Mouse (Mus musculus): ENCODE results near the gene Cbx6.

Cbx6 gene

DNA sequence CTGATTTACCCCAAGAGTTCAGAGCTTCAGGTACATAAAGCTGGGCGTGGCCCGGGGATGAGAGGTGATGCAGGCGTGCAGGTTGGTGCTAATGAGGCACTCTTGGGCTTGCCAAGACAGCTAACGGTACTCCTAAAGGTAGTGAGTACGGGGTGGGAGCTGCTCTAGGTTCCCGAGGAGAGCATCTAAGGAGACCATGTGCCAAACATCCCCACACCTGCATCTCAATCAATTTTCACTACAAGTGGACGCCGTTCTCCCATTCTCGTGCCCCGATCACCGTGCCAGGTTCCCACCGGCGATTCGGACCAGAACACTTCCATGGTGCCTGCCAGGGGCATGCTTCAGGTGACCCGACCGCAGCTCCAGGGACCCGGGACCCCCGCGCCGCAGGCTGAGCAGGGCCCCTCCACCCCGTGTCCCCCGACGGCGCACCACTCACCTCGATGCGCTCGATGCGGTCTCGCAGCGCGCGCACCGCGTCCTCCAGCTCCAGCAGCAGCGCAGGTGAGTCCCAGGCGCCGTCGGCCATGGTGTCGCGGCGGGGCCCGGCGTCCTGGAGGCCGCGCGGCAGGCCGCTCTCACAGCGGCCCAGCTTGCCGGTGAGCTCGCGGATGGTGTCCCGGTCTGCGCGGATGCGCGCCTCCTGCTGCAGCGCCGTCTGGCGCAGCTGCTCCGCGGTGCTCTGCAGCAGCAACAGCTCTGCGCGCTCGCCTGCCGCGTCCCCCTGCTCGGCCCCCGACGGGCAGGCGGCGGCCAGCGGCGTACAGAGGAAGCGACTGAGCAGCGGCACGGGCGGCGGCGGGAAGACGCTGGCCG, 30.7 kb downstream of the Cbx6 start:
- DNase-seq (ENCODE audit: low read depth, low spot score): peak; percentile 53

DNA sequence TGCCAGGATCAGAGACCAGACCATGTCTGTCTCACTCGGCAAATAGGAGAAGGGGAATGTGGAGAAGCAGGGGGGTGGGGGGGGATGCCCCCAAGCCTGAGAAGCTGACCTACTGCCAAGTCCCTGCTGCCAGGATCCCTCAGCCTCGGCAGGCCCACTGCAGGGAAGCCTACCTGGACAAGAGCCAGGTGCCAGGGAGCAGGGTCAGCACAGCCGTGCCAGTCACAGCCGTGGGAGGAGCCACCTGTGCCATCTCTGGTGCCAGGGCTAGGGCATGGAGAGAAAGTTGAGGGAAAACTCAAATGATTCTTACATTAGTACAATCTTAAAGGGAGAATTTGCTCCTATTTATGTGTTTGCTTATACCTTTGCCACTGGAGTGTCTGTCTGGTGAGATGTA, 32.2 kb downstream of the Cbx6 start:
- DNase-seq (ENCODE audit: low read depth, low spot score): no peak

DNA sequence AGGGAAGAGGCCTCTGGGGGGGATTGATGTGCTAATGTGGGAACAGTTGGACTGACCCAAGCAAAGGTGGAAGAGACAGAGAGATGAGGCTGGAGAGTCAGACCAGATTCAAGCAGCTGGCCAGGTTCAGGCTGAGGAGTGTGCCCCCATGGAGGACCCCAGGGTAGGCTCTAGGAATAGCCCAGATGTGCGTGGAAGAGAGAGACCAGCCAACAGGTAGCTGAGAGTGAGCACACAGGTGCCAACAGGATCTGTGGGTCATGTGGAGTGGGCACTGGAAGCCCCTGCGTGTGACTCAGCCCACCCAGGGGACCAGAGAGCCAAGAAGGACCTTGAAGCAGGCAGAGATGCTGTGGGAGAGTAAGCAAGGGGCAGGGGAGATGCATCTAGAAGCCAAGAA, 32.8 kb downstream of the Cbx6 start:
- no peak for DNase-seq (ENCODE audit: low read depth, low spot score)

DNA sequence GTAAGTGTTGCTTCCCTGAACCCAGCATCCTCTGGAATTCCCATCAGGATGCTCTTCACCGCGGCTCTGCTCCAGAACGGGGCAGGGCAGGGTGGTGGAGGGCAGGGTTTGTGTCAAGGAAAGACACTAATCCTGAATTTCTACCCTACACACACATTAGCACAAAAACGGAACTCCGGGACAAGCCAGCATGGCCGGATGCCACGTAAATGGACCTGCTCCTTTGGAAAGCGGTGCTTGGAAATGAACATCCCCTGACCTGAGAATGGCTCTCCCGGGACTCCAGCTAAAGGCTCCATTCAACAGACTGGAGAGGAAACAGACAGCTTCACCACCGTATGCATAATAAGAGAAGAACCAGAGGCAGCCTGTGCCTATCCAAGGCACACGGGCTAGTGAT, 33.8 kb downstream of the Cbx6 start:
- no peak for DNase-seq (ENCODE audit: low read depth, low spot score)

DNA sequence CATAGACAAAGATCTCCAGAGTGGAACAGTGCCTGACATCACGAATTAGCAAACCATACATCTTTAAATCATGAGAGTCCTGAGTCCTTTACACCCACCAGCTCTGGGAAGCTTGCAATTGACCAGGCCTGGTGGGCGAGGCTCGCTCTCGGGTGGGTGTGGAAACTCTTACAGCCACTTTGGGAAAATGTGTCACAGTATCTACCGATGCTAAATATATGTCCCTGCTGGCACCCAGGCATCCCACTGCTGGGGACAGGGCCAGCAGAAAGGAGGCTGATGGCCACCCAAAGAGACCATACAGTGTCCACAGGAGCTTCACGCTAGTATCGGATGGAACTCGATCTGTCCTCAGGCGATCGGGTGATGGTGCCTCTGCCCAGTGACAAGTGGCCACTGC, 35.9 kb downstream of the Cbx6 start:
- DNase-seq (ENCODE audit: low read depth, low spot score): no peak

DNA sequence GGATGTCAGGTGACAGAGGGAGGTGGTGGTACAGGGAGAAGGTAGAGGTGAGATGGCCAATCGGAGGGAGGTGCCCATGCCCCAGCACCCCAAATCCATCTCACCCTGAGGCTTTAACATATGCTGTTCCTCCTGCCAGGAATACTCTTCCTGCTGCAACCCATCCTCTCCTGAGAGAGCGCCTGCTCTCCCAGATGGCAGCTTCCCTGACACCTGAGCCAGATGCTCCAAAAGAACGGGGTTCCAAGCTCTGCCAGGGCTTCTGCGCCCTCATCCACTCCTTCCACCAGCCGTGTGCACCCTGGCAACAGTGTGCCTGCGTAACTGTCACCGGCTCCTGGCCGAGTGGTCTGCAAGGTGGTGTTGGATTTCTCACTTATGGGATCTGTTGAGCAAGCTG, 36.8 kb downstream of the Cbx6 start:
- DNase-seq (ENCODE audit: low read depth, low spot score): no peak

DNA sequence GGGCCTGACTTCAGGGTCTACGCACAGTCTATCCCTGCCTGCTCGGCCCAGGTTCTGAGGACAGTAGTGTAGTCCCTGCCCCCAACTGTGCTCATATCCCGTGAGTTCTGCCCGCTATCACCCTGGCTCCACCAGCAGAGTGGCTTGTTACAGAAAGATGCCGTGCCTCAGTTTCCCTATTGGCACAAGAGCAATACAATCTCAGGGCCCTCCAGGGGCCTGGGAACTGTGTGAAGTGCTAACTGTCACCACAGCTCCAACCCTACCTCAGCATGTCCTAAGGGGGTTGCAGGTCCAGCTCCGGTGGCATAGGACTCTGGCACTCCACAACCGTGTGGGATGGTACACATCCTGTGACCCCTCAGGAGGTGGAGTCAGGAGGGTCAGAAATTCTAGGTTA, 37.4 kb downstream of the Cbx6 start:
- no peak for DNase-seq (ENCODE audit: low read depth, low spot score)

DNA sequence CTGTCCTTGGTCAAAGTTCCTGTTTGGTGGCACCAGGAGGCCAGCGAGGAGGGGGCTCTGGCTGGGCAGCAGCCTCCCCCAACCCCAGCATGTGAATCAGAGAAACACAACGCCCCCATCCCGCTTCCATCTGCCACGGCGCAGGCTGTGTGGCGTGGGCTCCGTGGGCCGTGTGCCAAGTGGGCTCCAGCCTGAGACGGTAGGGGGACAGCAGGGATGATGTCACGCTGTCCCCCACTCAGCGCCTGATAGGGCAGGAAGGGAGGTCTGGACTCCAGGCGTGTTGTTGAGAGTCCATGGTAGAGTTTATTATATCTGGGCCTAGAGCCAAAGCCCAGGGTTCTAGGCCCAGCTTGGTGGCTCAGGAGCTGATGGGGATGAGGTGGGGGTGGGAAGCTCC, 38.2 kb downstream of the Cbx6 start:
- no peak for DNase-seq (ENCODE audit: low read depth, low spot score)

DNA sequence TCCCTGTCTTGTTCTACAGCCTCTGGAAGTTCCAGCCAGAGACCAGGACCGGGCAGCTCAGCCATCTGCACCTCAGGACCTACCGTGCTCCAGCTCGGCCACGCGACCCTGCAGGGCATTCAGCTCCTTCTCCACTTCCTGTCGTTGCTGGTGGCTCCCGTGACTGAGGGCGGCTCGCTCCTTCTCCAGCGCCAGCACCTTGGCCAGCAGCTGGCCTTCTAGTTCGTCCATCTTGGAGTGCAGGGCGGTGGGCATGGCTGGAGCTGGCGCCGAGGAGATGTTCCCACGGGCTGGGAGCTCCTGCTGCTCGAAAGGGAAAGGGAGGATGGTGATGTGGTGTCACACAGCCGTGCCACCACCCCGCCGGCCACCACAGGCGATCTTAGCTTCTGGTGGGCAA, 40.3 kb downstream of the Cbx6 start:
- DNase-seq (ENCODE audit: low read depth, low spot score): no peak

DNA sequence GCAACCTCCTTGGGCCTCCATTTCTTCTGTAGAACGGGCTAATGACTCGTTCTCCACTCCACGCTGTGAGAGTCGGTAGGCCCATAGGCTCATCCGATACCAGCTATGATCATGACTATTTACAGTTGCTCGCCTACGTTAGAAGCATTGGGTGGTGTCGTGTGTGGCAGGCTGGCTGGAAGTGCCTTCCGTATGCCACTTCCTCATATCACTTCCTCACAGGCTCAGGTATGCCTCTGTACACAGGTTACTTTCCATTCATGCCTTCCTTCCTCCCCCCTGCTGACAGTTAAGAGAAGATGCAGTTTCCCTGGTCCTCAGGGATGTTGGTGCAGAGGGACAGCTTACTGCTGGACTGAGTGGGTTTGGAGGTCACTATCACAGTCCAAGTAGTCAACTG, 41.4 kb downstream of the Cbx6 start:
- DNase-seq (ENCODE audit: low read depth, low spot score): no peak

DNA sequence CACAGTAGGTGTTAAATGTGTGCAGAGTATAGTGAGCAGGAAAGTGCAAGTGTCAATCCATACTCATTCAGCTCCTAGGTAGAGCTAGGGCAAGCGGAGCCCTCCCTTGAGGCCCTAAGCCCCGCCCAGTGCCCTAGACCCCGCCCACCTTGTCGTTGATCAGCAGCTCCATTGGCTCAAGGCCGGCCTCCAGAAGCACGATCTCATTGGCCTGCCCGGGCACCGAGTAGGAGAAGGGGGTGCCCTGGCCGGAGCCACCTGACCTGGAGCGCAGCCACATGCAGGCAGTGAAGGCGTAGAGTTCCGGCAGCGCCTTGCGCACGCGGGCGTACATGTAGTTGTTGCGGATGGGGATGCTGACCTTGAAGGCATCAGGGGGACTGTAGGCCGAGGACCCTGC, 42.0 kb downstream of the Cbx6 start:
- no peak for DNase-seq (ENCODE audit: low read depth, low spot score)

DNA sequence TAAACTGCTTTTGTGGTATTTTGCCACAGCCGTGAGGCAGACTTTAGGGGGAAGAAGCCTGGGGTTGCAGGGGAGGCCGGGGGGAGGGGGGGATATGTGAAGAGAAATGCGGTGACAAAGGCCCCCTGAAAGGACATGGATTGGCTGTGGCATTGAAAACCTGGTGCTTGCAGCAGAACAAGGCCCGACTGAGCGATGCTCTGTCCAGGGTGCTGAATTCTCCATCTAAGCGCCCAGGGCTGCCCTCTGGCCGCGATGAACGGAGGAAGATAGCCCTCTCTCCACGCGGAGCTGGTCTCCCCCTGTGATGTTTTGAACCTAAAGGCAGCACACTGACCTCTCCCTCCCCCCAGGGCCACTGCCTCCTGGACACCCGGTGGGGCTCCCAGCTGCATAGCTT, 43.0 kb downstream of the Cbx6 start:
- DNase-seq (ENCODE audit: low read depth, low spot score): peak; percentile 75

DNA sequence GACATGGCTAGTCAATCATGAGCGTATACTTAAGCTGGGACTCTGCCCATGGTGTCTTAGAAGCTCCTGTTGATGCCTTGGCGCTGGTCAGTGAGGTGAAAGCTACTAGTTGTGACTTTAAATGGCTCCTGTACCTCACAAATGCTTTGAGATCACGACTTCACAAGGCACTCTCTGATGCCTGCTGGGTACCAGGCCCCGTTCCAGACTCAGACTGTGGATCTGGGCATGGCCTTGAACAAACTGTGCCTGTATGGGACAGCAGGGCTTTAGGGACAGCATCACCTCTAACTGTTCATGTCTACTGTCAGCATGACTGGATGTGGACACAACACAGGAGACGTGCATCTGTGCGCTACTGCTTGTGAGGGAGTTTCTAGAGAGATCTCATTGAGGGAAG, 43.6 kb downstream of the Cbx6 start:
- no peak for DNase-seq (ENCODE audit: low read depth, low spot score)

DNA sequence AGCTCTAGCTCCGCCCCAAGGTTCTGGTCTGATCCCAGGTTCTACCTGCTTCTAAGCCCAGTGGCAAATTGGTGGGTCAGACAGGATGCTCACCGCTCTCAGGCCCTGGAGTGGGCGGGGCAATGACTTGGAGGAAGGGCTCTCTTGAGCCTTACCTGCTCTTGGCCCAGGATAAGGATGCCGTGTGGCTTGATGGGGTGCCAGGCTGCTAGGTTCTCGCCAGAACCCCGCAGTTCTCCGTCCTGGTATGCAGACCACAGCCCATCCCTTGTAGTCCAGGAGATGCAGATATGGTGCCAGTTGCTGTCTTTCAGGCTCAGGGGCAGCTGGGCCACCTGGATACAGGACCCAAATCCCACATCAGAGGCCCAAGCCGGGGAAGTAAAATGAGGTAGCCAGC, 44.4 kb downstream of the Cbx6 start:
- DNase-seq (ENCODE audit: low read depth, low spot score): no peak

DNA sequence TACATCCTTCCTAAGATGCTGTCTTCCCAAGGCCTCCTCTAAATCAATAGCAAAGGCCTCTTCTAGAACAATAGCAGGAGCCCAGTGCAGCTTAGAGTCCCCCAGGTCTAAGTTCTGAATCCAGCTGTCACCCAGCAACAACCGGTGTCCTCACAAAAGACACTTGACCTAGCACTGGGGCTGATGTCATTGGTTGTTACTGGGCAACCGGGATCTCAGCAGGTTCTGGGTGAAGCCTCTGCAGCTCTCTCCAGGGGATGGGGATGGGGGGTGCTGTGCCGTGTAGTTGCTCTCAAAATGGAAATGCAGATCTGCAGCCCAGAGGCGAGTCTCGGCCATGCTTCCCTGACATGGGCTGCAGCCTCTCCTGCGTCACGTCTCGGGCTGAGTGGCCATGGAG, 46.7 kb downstream of the Cbx6 start:
- DNase-seq (ENCODE audit: low read depth, low spot score): no peak

DNA sequence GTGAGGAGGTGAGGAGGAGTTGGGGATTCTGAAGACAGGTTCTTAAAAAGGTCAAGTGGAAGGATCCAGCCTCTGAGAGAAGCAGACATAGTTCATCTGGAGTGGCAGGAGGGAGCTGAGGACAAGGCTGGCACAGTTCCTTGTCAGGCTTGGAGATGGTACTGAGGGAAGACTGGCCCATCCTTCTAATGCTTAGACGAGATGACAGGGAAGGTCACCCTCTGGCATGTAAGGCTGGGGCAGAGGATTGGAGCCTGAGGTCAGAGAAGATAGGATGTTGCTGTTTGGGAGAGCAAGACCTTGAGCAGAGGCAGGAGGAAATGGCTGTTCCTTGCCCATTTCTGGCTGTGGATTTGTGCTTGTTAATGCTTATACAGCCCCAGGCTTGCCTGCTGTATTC, 49.4 kb downstream of the Cbx6 start:
- DNase-seq (ENCODE audit: low read depth, low spot score): no peak

DNA sequence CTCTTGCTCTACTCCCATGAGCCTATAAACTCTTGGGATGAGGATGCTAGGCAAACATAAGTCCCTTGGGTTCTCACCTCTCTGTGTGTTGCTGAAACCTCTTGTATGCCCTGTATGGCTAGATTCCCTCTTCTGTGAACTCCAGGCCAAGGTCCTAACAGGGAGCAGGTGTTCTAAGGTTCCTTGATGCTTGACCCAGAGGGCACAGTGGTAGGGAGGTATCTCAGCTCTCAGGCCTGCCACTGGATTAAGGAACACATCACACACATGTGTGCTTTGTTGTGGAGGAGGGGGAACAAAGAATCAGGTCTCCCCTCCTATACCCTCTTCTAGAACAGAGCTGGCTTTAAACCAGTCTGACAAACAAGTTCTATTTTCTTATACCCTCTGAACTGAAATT, 56.7 kb downstream of the Cbx6 start, which contains the start of gene Dnal4:
TSS of gene Dnal4 (minus strand) at position 101 of the 400 bp plus-strand sequence.
- DNase-seq (ENCODE audit: low read depth, low spot score): no peak

DNA sequence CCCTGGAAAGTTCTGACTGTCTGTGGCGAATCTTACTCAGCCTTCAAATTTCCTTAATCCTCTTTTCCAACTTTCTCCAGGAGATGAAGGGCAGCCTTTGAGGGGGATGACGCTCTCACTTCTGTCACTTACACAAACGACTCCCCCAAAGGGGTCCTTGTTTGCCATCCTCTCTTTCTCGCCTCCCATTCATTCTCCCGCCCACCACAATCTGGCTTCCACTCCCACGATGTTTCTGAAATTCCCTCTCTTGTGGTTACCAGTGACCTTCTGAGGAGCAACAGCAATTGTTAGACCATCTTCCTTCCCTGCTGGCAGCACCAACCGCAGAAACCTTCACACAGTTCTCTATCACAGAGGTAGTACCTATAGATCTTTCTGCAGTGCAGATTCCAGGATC, 58.8 kb downstream of the Cbx6 start:
- no peak for DNase-seq (ENCODE audit: low read depth, low spot score)

DNA sequence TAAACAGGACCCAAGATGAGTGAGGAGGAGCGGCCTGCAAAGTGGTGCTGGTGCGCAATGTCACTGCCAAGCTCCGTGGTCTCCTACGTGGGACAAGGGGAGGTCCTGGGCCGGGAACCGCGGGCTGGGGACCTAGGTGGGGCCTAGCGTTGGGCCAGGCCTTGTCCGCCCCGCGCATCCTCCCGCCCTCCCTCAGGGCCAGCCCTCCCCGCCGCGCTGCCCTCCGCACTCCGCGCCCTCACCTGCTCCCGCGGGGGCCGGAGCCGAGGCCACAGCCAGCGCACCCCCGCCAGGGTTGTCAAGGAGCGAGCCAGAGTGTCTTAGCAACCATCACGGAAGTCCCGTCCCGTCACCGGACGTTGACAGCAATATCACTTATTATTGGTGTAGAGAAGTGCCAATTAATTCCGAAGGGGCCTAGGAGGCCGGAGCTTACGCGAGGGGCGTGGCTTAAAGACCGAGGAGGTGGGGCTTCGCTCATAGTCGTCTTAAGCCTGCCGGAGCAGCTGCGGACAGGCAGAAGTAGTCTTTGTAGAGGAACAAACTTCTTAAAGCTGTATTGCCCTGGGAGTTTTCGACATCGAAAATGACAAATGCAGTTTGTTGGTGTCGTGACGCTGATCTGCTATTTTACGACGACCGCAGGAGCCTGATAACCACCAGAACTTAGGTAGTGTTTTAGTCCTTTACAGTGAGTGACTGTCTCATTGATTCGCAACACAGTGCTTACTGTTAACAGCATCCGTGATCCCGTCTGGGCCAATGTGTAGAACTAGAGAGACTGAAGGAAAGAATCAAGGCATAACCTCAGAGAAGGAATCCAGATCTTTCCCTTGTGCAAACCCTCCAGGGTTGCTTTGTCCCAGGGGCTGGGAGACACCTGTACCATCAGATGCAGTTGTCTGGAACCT, 60.1 kb downstream of the Cbx6 start:
- peak; percentile 99 for DNase-seq (ENCODE audit: low read depth, low spot score)

All from CD4-positive, CD25-positive, alpha-beta regulatory T cell, adult 2 months (primary cell).